Mouse (Mus musculus) megakaryocyte, embryonic 14.5 days (primary cell): Measurements from ENCODE around the gene Olfr1501. TPM values are rescaled to one million over a fixed set of nuclear protein-coding genes. Genes with fewer than 3 reads are reported as not detected.
"Not testable (repeated sequence)": the region's sequence is repeated elsewhere in the genome, so short reads cannot be mapped to it uniquely, and the experiment has no call there.

Experiments
- H3K27me3 ChIP-seq: replicated peaks from 2 replicates; pipeline ENCODE3; 2012; ENCODE audit warnings: inconsistent platforms
- H3K36me3 ChIP-seq: replicated peaks from 2 replicates; pipeline ENCODE3; 2012; ENCODE audit warnings: low read length, inconsistent platforms, mixed read lengths
- H3K4me1 ChIP-seq: 2 replicates; pipeline ENCODE4 v1.6.1; 2012; ENCODE audit warnings: inconsistent platforms
- H3K4me3 ChIP-seq: replicated peaks from 2 replicates; pipeline ENCODE3; 2012; ENCODE audit warnings: moderate library complexity, mild to moderate bottlenecking, inconsistent platforms
- H3K9me3 ChIP-seq: 2 replicates; pipeline ENCODE4 v1.6.1; 2012; ENCODE audit warnings: inconsistent platforms
- FLI1 ChIP-seq: IDR thresholded peaks from 2 replicates; pipeline ENCODE4 v1.6.1; 2012; ENCODE audit warnings: low read length, inconsistent platforms, mixed read lengths
- GATA1 ChIP-seq: IDR thresholded peaks from 3 replicates; pipeline ENCODE4 v1.6.1; 2012; ENCODE audit warnings: mixed read lengths, low read length, inconsistent platforms, borderline replicate concordance
- polyA plus RNA-seq: library from polyadenylated mRNA; stranded (reverse); fragments of >175 nt; gene quantifications from 2 replicates; pipeline ENCODE4 v1.2.3, GENCODE M21; 2012; ENCODE audit warnings: low replicate concordance; ENCODE audit not compliant: insufficient read depth

The Olfr1501 gene
- not detected in 2 replicates for polyA plus RNA-seq

DNA sequence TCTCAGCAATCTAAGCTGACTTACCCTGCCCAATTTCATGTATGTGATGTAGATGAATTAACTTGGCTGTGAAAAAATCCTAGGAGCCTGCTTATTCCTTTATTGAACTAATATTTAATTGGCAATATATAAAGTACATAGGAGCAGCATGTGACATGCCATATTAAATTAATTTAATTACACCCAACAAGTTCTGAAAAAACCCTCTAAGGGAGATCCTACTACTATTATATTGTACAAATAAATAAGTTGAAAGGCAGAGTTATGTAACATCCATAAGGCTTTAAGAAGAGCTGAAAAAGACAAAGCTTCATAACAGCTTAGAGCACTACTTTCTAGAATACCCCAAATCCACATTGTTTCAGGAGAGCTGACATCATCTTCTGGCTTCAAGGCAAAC, at the start of gene Olfr1501:
Olfr1501 (minus strand) TSS at position 101 of the 400 bp plus-strand sequence.
- H3K27me3 ChIP-seq, H3K9me3 ChIP-seq, H3K4me3 ChIP-seq, H3K4me1 ChIP-seq, H3K36me3 ChIP-seq: not testable (repeated sequence)

DNA sequence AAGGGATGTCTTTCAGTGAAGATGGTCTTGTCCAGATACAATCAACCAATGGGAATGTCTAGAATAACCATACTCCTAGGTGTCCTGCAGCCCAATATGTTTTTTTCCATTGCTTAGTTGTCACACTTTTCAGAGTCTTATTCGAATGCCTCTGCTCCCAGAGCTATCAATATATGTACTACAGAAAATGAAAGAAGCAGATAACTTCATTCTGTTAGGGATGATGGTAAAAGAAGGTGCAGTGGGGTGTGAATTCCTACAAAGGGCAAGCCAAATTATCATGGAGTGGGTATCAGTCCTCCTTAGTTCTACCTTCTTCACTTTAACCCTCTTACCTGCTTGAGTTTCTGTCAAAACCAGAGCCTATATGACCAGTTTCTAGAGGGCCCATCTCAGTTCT, 47.3 kb upstream of the Olfr1501 start, which contains the start of gene Olfr1504:
Olfr1504 (minus strand) TSS at position 101 of the 400 bp plus-strand sequence.
- no peaks in the 10 kb centered on the region for H3K4me1 ChIP-seq
- no peaks in the 10 kb centered on the region for H3K36me3 ChIP-seq
- no peak for TF ChIP-seq GATA1
- TF ChIP-seq FLI1 = no peak
- no peaks in the 10 kb centered on the region for H3K27me3 ChIP-seq
- no peak within 1 kb of the TSS for H3K4me3 ChIP-seq
- no peaks in the 10 kb centered on the region for H3K9me3 ChIP-seq

GRCm38 (mm10) chr19:13861495-13861894, 11.0 kb upstream of the Olfr1501 start, which contains the start of gene Olfr1502:
Gene Olfr1502, plus strand, starts transcription at chr19:13861795.
- Histone ChIP-seq H3K27me3 (no peaks in the 10 kb centered on the region), H3K9me3 (no peaks in the 10 kb centered on the region), H3K4me1 (no peaks in the 10 kb centered on the region), H3K4me3 (no peak within 1 kb of the TSS), H3K36me3 (no peaks in the 10 kb centered on the region)
- TF ChIP-seq FLI1 (no peak), GATA1 (no peak)

- Histone ChIP-seq H3K27me3 (no peaks in the 10 kb centered on the region), H3K36me3 (no peaks in the 10 kb centered on the region), H3K4me3 (no peak within 1 kb of the TSS), H3K4me1 (no peaks in the 10 kb centered on the region), H3K9me3 (no peaks in the 10 kb centered on the region)
- TF ChIP-seq GATA1 (no peak), FLI1 (no peak)
Observed at GRCm38 (mm10) chr19:13830388-13830787, 20.1 kb downstream of the Olfr1501 start, which contains the start of gene Olfr1500. Gene Olfr1500, minus strand, starts transcription at chr19:13830488.

- no peaks in the 10 kb centered on the region for H3K27me3 ChIP-seq
- H3K4me1 ChIP-seq = no peaks in the 10 kb centered on the region
- H3K36me3 ChIP-seq = no peaks in the 10 kb centered on the region
- no peak overlapping the region for H3K4me3 ChIP-seq
- TF ChIP-seq FLI1 (no peak), GATA1 (no peak)
- H3K9me3 ChIP-seq = no peaks in the 10 kb centered on the region
Observed at GRCm38 (mm10) chr19:13828447-13828846, 22.0 kb downstream of the Olfr1501 start.

- Histone ChIP-seq H3K36me3 (no peaks in the 10 kb centered on the region), H3K27me3 (no peaks in the 10 kb centered on the region), H3K4me3 (no peak overlapping the region), H3K9me3 (no peaks in the 10 kb centered on the region), H3K4me1 (no peaks in the 10 kb centered on the region)
- no peak for TF ChIP-seq GATA1
- TF ChIP-seq FLI1 = no peak
Observed at GRCm38 (mm10) chr19:13820847-13821246, 29.6 kb downstream of the Olfr1501 start.

DNA sequence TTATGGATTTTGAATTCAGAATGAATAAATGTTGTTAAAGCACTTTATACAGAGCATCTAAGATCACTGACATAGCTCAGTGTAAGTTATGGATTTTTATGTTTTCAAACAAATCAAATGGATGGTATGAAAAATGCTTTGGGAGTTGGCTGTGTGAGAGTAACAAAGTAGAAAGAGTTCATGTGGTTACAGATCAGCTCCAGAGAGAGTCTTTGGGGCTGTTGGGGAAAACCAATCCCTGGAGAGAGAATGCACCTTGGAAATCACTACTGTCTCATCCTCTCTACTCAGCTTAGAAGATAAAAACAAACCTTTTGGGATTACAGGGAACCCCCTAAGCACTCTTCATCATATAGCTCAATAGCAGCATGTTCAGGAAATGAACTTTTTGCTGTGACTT, 31.1 kb downstream of the Olfr1501 start, which contains the start of gene Olfr1499:
Olfr1499 (minus strand) TSS at position 101 of the 400 bp plus-strand sequence.
- no peaks in the 10 kb centered on the region for H3K4me1 ChIP-seq
- H3K9me3 ChIP-seq = no peaks in the 10 kb centered on the region
- H3K4me3 ChIP-seq = no peak within 1 kb of the TSS
- no peaks in the 10 kb centered on the region for H3K36me3 ChIP-seq
- no peaks in the 10 kb centered on the region for H3K27me3 ChIP-seq
- no peak for TF ChIP-seq GATA1
- TF ChIP-seq FLI1 = no peak

DNA sequence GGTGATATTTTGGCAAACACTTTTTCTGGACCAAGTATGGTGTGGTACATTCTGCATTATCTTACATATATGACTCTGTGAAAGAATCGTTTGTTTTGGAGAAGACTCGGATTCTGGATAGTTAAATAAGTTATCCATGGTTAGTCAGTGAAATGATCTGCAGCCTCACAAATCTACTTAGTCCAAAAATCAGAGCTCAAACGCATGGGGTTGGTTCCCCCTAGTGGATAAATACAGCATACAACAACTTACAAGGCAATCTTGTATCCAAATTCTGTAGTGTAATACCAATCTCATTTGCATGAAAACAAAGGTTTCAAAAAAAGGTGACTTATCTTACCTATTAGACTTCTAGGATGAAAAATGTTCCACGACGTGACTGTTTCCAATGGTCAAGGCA, 31.7 kb downstream of the Olfr1501 start:
- Histone ChIP-seq H3K27me3 (no peaks in the 10 kb centered on the region), H3K9me3 (no peaks in the 10 kb centered on the region), H3K4me1 (no peaks in the 10 kb centered on the region), H3K36me3 (no peaks in the 10 kb centered on the region), H3K4me3 (no peak overlapping the region)
- TF ChIP-seq FLI1 = no peak
- no peak for TF ChIP-seq GATA1

DNA sequence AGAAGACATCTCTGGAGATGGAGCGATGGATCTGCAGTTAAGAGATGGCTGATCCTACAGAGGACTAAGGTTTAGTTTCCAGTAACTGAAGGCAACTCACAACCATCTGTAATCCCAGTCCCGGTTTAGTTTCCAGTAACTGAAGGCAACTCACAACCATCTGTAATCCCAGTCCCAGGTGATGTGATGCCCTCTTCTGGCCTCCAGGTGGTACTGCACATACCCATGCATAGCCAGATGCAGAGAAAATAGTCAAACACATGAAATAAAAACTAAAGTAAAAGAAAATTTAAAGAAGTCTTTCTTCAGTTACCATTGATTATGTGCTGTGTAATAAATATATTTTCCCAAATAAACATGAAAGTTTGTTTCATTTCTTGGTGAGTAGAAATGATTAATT, 37.7 kb downstream of the Olfr1501 start:
- Histone ChIP-seq H3K4me3 (no peak overlapping the region), H3K4me1 (no peaks in the 10 kb centered on the region), H3K36me3 (no peaks in the 10 kb centered on the region), H3K27me3 (no peaks in the 10 kb centered on the region), H3K9me3 (no peaks in the 10 kb centered on the region)
- TF ChIP-seq GATA1 = no peak
- TF ChIP-seq FLI1 = no peak

GRCm38 (mm10) chr19:13805486-13805885, 45.0 kb downstream of the Olfr1501 start:
- H3K36me3 ChIP-seq, H3K27me3 ChIP-seq, H3K4me1 ChIP-seq, H3K4me3 ChIP-seq, H3K9me3 ChIP-seq: not testable (repeated sequence)

- no peaks in the 10 kb centered on the region for H3K36me3 ChIP-seq
- H3K4me1 ChIP-seq = no peaks in the 10 kb centered on the region
- no peak within 1 kb of the TSS for H3K4me3 ChIP-seq
- H3K9me3 ChIP-seq = no peaks in the 10 kb centered on the region
- H3K27me3 ChIP-seq = no peaks in the 10 kb centered on the region
- TF ChIP-seq GATA1 = no peak
- no peak for TF ChIP-seq FLI1
Observed at GRCm38 (mm10) chr19:13798102-13798501, 52.4 kb downstream of the Olfr1501 start, which contains the start of gene Olfr1497. Gene Olfr1497, minus strand, starts transcription at chr19:13798202.

Other genes starting within 250 kb of the Olfr1501 start
- not detected in 2 replicates for gene Olfr1487, start 233.3 kb downstream of the Olfr1501 start, polyA plus RNA-seq
- not detected in 2 replicates for gene Olfr1489, start 219.1 kb downstream of the Olfr1501 start, polyA plus RNA-seq
- not detected in 2 replicates for gene Olfr1490, start 199.6 kb downstream of the Olfr1501 start, polyA plus RNA-seq
- gene Olfr1491, start 153.4 kb downstream of the Olfr1501 start, polyA plus RNA-seq = not detected in 2 replicates
- gene Olfr1493-ps1, start 127.4 kb downstream of the Olfr1501 start, polyA plus RNA-seq = not detected in 2 replicates
- not detected in 2 replicates for gene Olfr1494, start 111.0 kb downstream of the Olfr1501 start, polyA plus RNA-seq
- gene Olfr1495, start 86.1 kb downstream of the Olfr1501 start, polyA plus RNA-seq = not detected in 2 replicates
- gene Olfr1496, start 72.8 kb downstream of the Olfr1501 start, polyA plus RNA-seq = not detected in 2 replicates
- gene Olfr1497, start 52.5 kb downstream of the Olfr1501 start, polyA plus RNA-seq = not detected in 2 replicates
- not detected in 2 replicates for gene Olfr1499, start 31.2 kb downstream of the Olfr1501 start, polyA plus RNA-seq
- not detected in 2 replicates for gene Olfr1500, start 20.2 kb downstream of the Olfr1501 start, polyA plus RNA-seq
- not detected in 2 replicates for gene Olfr1502, start 11.1 kb upstream of the Olfr1501 start, polyA plus RNA-seq
- not detected in 2 replicates for gene Olfr1504, start 47.2 kb upstream of the Olfr1501 start, polyA plus RNA-seq
- gene Olfr1505, start 62.8 kb upstream of the Olfr1501 start, polyA plus RNA-seq = not detected in 2 replicates